Mouse (Mus musculus) CH12.LX (cell line): ENCODE data around the gene Mark1. TPM values are rescaled to one million over a fixed set of nuclear protein-coding genes. Genes with fewer than 3 reads are reported as not detected.

Experiments used
- DNase-seq: peaks from one replicate; pipeline ENCODE4 v3.0.0-alpha.2; 2013; ENCODE audit errors: extremely low read depth
- H3K27ac ChIP-seq: 2 replicates; pipeline ENCODE4 v1.5.1; 2012; ENCODE audit warnings: low read depth, mild to moderate bottlenecking, control low read depth, moderate library complexity; ENCODE audit not compliant: insufficient read depth
- H3K27me3 ChIP-seq: replicated peaks from 2 replicates; pipeline ENCODE3; 2012; ENCODE audit warnings: inconsistent platforms
- H3K36me3 ChIP-seq, 2 experiments: replicated peaks in 1 of 2; 2 replicates each; pipeline versions ENCODE3 to v1.6.1; 2012; ENCODE audit warnings: inconsistent platforms in 1 of 2, low read length in 1 of 2, mild to moderate bottlenecking in 1 of 2, mixed read lengths in 1 of 2, moderate library complexity in 1 of 2; ENCODE audit not compliant: control insufficient read depth in 1 of 2, insufficient read depth in 1 of 2
- H3K4me1 ChIP-seq, 2 experiments: 2 replicates each; pipeline ENCODE4 v1.6.1; 2012; ENCODE audit warnings: inconsistent platforms in 1 of 2, moderate library complexity in 1 of 2; ENCODE audit not compliant: insufficient read depth in 2 of 2, control insufficient read depth in 1 of 2
- H3K4me2 ChIP-seq: 2 replicates; pipeline ENCODE4 v1.6.1; 2012; ENCODE audit warnings: low read depth, mild to moderate bottlenecking, control low read depth; ENCODE audit not compliant: poor library complexity, insufficient read depth, severe bottlenecking
- H3K4me3 ChIP-seq, 3 experiments: fragments of 150-350 bp in 1 of 3; sonication (generic) in 1 of 3; replicated peaks in 1 of 3; 2 replicates each; pipeline versions ENCODE3 to v1.5.1; 2011 to 2012; ENCODE audit warnings: low read depth in 2 of 3, low read length in 2 of 3, mild to moderate bottlenecking in 2 of 3, moderate library complexity in 2 of 3, control low read depth in 1 of 3, improper control_type of control experiment in 1 of 3, inconsistent platforms in 1 of 3, mixed read lengths in 1 of 3; ENCODE audit not compliant: poor library complexity in 1 of 3
- H3K79me2 ChIP-seq: replicated peaks from 2 replicates; pipeline ENCODE4 v1.6.1; 2012; ENCODE audit warnings: mild to moderate bottlenecking, moderate library complexity; ENCODE audit not compliant: control insufficient read depth, poor library complexity, insufficient read depth, severe bottlenecking; ENCODE audit errors: extremely low read depth
- H3K9ac ChIP-seq: 2 replicates; pipeline ENCODE4 v1.6.1; 2012; ENCODE audit warnings: low read depth, mild to moderate bottlenecking, control low read depth, moderate library complexity; ENCODE audit not compliant: insufficient read depth
- H3K9me3 ChIP-seq: replicated peaks from 2 replicates; pipeline ENCODE3; 2012; ENCODE audit warnings: low read length, inconsistent platforms, mixed read lengths
- BHLHE40 ChIP-seq: IDR thresholded peaks from 2 replicates; pipeline ENCODE4 v1.6.1; 2011; ENCODE audit warnings: mild to moderate bottlenecking, low read depth, low read length, improper control_type of control experiment
- CTCF ChIP-seq, 2 experiments: IDR thresholded peaks in 1 of 2; conservative IDR thresholded peaks in 1 of 2; 2 replicates each; pipeline ENCODE4 v1.5.1; 2011 to 2012; ENCODE audit warnings: low read depth in 2 of 2, low read length in 2 of 2, improper control_type of control experiment in 1 of 2, inconsistent platforms in 1 of 2, mild to moderate bottlenecking in 1 of 2, moderate library complexity in 1 of 2
- ETS1 ChIP-seq: conservative IDR thresholded peaks from 2 replicates; pipeline ENCODE4 v1.6.1; 2012; ENCODE audit warnings: low read depth, mild to moderate bottlenecking, inconsistent platforms, low read length, improper control_type of control experiment, moderate library complexity
- GABPA ChIP-seq: IDR thresholded peaks from 2 replicates; pipeline ENCODE4 v1.6.1; 2012; ENCODE audit warnings: low read depth, low read length, improper control_type of control experiment, inconsistent platforms; ENCODE audit not compliant: insufficient replicate concordance
- HCFC1 ChIP-seq: IDR thresholded peaks from 2 replicates; pipeline ENCODE4 v1.6.1; 2012; ENCODE audit warnings: low read depth, mild to moderate bottlenecking, inconsistent platforms, low read length, improper control_type of control experiment
- KAT2A ChIP-seq: IDR thresholded peaks from 2 replicates; pipeline ENCODE4 v1.6.1; 2012; ENCODE audit warnings: low read length, improper control_type of control experiment, inconsistent platforms; ENCODE audit not compliant: insufficient replicate concordance
- MAZ ChIP-seq: IDR thresholded peaks from 2 replicates; pipeline ENCODE4 v1.6.1; 2012; ENCODE audit warnings: low read depth, mild to moderate bottlenecking, inconsistent platforms, low read length, improper control_type of control experiment, moderate library complexity
- NELFE ChIP-seq: IDR thresholded peaks from 2 replicates; pipeline ENCODE4 v1.6.1; 2011; ENCODE audit warnings: low read depth, low read length, improper control_type of control experiment
- POLR2A ChIP-seq: IDR thresholded peaks from 2 replicates; pipeline ENCODE4 v1.6.1; 2011; ENCODE audit warnings: low read depth, mild to moderate bottlenecking, improper control_type of control experiment, low read length
- POLR2AphosphoS2 ChIP-seq: IDR thresholded peaks from 2 replicates; pipeline ENCODE4 v1.6.1; 2011; ENCODE audit warnings: low read depth, low read length, improper control_type of control experiment
- RAD21 ChIP-seq: IDR thresholded peaks from 2 replicates; pipeline ENCODE4 v1.6.1; 2011; ENCODE audit warnings: low read depth, mild to moderate bottlenecking, low read length, improper control_type of control experiment, moderate library complexity
- RCOR1 ChIP-seq: conservative IDR thresholded peaks from 2 replicates; pipeline ENCODE4 v1.6.1; 2012; ENCODE audit warnings: low read depth, mild to moderate bottlenecking, inconsistent platforms, low read length, improper control_type of control experiment
- SIN3A ChIP-seq: IDR thresholded peaks from 2 replicates; pipeline ENCODE4 v1.6.1; 2012; ENCODE audit warnings: low read length, improper control_type of control experiment, inconsistent platforms
- SMC3 ChIP-seq: IDR thresholded peaks from 2 replicates; pipeline ENCODE4 v1.6.1; 2011; ENCODE audit warnings: low read depth, low read length, improper control_type of control experiment
- USF1 ChIP-seq: IDR thresholded peaks from 2 replicates; pipeline ENCODE4 v1.6.1; 2014; ENCODE audit warnings: low read depth, mild to moderate bottlenecking, inconsistent platforms, low read length, improper control_type of control experiment
- dilution Hi-C: fragments of 300-500 bp; cut with MboI; formaldehyde crosslinking; loops from 2 replicates; pipeline ENCODE4 v1.14.3; 2020; ENCODE audit warnings: low sequenced_read_pairs; ENCODE audit not compliant: extremely low pct_unique_long_range_greater_than_20kb, extremely low pct_ligation_motif_present
- in situ Hi-C: fragments of 300-500 bp; cut with MboI; formaldehyde crosslinking; loops from 3 replicates; pipeline ENCODE4 v1.14.3; 2019; ENCODE audit warnings: low sequenced_read_pairs, low pct_ligation_motif_present, low pct_unique_long_range_greater_than_20kb, mixed read lengths
- polyA plus RNA-seq: library from polyadenylated mRNA; unstranded; fragments of >175 nt; gene quantifications from 2 replicates; pipeline ENCODE4 v1.2.1, GENCODE M21; 2012; ENCODE audit warnings: low read depth; ENCODE audit not compliant: insufficient read length
- total RNA-seq, 2 experiments: library from RNA; depleted of rRNA; stranded (reverse); fragments of 300-350 nt in 1 of 2; fragments of >200 nt in 1 of 2; gene quantifications; 2 replicates each; pipeline ENCODE4 v1.2.3; 2012 to 2014

Gene Mark1
- total and polyA plus RNA-seq, 3 experiments = not detected

DNA sequence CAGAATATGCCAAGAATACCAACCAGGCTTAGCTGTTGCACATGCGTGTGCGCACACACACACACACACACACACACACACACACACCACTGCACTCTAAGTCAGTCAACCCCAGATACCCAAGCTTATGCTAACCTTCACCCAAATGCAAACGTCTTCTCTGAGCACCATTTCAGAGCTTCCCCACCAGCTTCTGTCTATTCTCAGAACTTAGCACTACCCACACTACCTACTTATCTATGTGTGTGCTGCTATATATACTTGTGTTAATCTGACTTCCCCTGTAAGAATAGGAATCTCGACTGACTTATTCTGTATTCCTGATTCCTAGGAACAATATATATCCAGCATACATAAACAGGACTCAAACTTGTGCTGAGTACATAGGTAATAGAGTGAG, 30.0 kb downstream of the Mark1 start:
- no peak overlapping the region for H3K27ac ChIP-seq
- no peaks in the 10 kb centered on the region for H3K9me3 ChIP-seq
- in situ Hi-C loops = loop anchor here (5.0 kb wide), 1 partner anchor 223 kb away; no protein-coding TSS in a partner anchor
- H3K27me3 ChIP-seq = no peaks in the 10 kb centered on the region
- H3K4me1 ChIP-seq = 0 out of 4 replicates have a peak, but pooled peaks cover 0 to 2% of the 10 kb centered on the region in 2 experiments
- H3K79me2 ChIP-seq = no peaks in the 10 kb centered on the region
- H3K36me3 ChIP-seq = no peaks in the 10 kb centered on the region
- no peak overlapping the region for H3K4me2 ChIP-seq
- H3K9ac ChIP-seq = no peak overlapping the region
- H3K4me3 ChIP-seq = no peak overlapping the region
- no peak for DNase-seq
- TF ChIP-seq NELFE (no peak), SIN3A (no peak), POLR2A (no peak), RCOR1 (no peak), GABPA (no peak)
- TF ChIP-seq, all 38 proteins: peak for 0
- dilution Hi-C loops = no loop called here

DNA sequence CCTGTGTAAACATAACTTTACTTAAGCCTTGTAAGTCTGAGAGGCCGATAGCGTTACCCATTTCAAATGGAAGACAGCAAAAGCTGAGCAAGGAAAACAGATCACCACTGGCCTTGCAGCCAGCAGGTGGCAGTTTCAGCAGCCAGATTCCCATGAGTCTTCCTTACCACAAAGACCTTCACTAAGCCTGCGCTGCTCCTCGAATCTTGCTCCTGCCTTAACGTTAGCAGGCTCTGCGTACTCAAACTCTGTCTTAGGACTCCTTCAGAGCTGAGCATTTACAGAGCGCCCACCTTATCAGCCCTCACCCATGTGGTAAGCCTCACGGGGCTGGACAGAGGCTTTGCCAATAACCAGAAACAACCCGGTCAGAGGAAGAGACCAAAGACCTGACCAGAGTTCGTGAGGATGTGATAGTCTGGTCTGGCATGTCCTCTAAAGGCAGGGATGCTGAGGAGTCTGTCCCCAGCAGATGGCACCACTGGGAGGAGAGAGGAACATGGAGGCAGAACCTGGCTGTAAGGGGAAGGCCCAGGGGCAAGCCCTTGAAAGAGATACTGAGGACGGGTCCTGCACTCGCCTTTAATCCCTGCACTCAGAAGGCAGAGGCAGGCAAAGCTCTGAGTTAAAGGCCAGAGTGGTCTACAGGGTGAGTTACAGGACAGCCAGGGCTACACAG, 33.5 kb downstream of the Mark1 start:
- peak; percentile 66 for DNase-seq
- dilution Hi-C loops = no loop called here
- TF ChIP-seq CTCF (conservative IDR thresholded peaks at IDR 0.05 in 1 of 2, IDR thresholded peaks at IDR 0.05 in 1 of 2; ENCODE audit: low read depth in 2 of 2, low read length in 2 of 2) (peak; percentile 11 to 60; a peak in 2 of 4 replicates), SMC3 (peak; percentile 67), RAD21 (peak; percentile 43), MAZ (no peak), HCFC1 (no peak), POLR2AphosphoS2 (no peak), BHLHE40 (no peak), KAT2A (no peak), ETS1 (no peak), USF1 (no peak)

More for the DNA sequence above, 33.5 kb downstream of the Mark1 start:
- Histone ChIP-seq H3K36me3 (no peaks in the 10 kb centered on the region), H3K27me3 (no peaks in the 10 kb centered on the region), H3K4me3 (no peak overlapping the region), H3K9ac (no peak overlapping the region), H3K9me3 (no peaks in the 10 kb centered on the region), H3K4me1 (0 out of 4 replicates have a peak, but pooled peaks cover 0 to 2% of the 10 kb centered on the region in 2 experiments), H3K79me2 (no peaks in the 10 kb centered on the region), H3K4me2 (no peak overlapping the region), H3K27ac (no peak overlapping the region)
- in situ Hi-C loops = loop anchor here (5.0 kb wide), 1 partner anchor 226 kb away; no protein-coding TSS in a partner anchor
